Mouse (Mus musculus): ENCODE results near the gene Cpn2.

Cpn2 gene

DNA sequence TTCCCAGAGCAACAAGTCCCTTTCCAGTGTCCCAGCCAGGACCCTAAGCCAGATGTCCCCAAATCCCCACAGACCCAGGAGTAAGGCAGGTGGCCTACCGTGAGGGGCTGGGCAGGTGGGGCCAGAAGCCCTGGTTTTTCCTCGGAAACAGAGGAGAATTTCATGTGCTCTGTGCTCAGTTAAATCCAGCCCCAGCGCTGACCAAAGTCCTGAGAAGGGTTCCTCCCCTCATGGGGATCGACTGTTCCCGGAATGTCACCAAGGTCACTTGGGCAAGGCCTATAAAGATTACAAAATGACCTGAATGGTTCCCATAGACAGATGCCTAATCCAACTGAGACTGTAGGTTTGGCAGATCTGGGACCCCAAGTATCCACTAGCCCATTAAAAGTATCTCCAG lies at the start of gene Cpn2:
Gene Cpn2, minus strand, starts transcription at position 141 of the 400 bp plus-strand sequence.
- no peak for DNase-seq (ENCODE audit: extremely low spot score, low spot score)

GRCm38 (mm10) chr16:30314236-30314635 lies 46.9 kb upstream of the Cpn2 start:
- DNase-seq (ENCODE audit: extremely low spot score, low spot score): no peak

- DNase-seq (ENCODE audit: extremely low spot score, low spot score): no peak
Observed at GRCm38 (mm10) chr16:30310647-30311046, 43.3 kb upstream of the Cpn2 start, which contains the start of gene Gp5. Gene Gp5 (minus strand): TSS chr16:30310779.

DNA sequence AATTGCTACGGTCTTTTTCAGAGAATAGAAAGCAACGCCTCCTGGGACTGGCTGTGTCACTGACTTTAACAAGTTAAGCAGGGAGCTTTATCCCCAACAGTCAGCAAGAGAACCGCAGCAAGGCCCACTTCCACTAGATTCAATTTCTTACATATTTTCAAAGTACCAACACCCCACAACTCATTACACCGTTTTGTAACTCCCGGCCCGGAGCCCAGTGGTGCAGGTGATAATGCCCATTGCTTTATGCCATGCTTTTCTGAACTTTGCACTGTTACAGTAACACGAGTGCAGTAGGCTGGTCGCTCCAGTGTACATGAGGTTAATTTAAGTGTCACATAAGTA lies 42.8 kb upstream of the Cpn2 start:
- no peak for DNase-seq (ENCODE audit: extremely low spot score, low spot score)

DNA sequence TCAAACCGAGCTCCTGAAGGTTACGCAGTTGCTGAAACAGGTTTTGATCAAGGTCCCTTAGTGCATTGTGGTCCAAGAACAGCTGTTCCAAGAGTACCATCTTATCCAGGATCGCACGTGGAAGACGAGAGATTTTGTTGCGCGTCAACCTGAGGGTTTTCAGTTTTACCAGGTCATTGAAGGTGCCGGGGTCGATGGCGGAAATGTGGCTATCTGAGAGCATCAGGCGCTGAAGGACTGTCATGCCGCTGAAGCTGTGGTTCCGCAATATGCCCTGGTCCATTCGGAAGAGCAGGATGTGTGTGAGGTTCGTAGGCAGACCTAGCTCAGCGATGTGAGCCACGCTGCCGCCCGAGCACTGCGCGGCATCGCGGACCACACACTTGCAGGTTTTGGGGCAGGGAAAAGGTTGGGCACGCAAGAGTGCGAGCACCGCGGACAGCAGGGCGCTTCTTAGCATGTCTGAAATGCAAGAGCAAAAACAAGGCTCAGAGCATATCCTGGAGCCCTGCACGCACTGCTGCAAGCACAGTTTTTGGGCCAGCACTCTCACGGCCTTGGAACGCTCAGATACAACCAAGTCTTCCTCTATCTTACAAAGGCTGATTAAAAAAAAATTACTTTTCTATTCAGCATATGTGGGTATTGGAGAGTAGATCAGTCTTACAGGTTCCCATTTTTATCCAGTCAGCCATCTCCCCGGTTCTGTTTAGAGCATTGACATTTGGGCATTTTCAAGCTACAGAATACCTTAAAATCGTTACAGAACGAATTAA lies 42.3 kb upstream of the Cpn2 start:
- peak; percentile 54 for DNase-seq (ENCODE audit: extremely low spot score, low spot score)

DNA sequence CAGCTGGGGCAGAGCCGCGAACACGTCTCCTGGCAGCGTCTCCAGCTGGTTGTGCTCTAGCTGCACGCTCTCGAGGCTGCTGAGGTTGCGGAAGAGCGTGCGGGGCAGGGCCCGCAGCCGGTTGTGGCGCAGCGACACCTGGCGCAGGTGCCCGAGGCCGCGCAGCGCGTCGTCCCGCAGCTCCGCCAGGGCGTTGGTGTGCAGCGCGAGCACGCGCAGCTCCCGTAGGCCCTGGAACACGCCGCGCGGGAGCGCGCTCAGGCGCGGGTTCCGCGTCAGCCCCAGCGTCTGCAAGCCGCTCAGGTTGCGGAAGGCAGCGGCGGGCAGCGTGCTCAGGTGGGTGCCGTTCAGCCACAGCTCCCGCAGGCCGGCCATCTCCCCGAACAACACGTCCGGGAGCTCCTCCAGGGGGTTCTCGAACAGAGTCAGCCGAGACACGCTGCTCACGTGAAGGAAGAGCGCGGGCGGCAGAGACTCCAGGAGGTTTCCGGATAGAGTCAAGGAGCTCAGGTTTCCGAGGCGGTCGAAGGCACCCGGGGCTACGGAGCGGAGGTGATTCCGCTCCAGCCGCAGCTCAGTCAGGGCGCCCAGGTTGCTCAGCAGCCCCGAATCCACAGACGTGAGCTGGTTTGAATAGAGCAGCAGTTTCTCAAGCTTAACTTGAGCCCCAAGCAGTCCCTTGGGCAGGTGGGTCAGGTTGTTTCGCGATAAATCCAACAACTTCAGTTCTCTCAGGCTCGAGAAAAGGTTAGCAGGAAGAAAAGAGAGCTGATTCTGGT lies 41.5 kb upstream of the Cpn2 start:
- DNase-seq (ENCODE audit: extremely low spot score, low spot score): peak; percentile 57

- peak; percentile 57 for DNase-seq (ENCODE audit: extremely low spot score, low spot score)
Observed at GRCm38 (mm10) chr16:30307961-30308615, 40.8 kb upstream of the Cpn2 start.

DNA sequence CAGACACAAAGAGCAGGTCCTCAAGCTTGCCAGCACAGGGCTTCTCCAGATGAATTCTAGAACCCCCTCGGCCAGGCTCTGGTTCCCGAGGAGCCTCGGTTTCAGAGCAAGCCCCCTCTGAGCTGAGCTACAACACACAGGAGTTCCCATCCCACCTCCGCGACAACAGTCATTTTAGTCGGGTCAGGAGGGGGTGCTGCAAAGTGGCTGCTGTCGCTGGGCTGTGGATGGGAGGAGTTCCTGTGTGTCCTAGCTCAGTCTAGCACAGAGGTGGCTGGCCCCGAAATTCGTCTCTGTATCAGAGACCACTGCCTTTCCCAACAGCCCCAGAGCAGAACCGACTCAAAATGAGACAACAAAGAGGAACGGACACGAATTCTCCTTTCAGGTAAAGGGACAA lies 40.0 kb upstream of the Cpn2 start:
- DNase-seq (ENCODE audit: extremely low spot score, low spot score): no peak

DNA sequence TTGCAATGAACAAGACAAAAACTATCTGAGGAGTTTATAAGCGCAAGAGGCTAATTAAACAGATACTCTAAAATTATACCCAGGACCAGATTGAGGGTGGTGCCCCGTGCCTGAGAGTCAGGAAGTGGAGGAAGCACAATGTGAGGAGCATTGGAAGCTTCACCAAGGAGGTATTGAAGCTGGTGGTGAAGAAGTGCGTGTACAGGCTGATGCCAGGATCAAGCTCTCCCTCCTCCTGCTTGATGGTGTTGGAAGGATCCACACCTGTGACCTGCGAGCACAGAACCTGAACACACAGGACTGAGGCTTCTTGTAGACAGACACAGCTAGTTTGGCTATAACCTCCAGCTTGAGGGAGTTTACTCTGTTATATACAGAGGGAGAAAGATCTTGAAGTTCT lies 38.8 kb upstream of the Cpn2 start:
- DNase-seq (ENCODE audit: extremely low spot score, low spot score): no peak

GRCm38 (mm10) chr16:30304236-30304635 lies 36.9 kb upstream of the Cpn2 start:
- DNase-seq (ENCODE audit: extremely low spot score, low spot score): no peak

DNA sequence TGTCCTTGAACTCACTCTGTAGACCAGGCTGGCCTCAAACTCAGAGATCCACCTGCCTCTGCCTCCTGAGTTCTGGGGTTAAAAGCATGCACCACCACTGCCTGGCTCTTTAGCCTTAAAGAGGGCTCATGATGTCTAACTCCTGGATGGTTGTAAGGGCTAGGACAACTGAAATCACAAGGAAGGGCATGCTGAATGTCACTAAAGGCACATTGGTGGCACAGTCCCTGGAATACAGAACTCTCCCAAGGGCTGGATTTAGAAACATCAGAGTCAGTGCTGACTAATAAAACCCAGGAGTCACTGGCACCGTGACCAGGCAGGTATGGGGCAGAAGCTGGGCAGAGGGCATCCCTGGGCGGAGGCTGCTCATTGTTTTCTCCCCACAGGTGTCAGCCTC lies 36.1 kb upstream of the Cpn2 start:
- DNase-seq (ENCODE audit: extremely low spot score, low spot score): no peak

GRCm38 (mm10) chr16:30302686-30303085 lies 35.4 kb upstream of the Cpn2 start:
- DNase-seq (ENCODE audit: extremely low spot score, low spot score): no peak

GRCm38 (mm10) chr16:30299711-30300277 lies 32.5 kb upstream of the Cpn2 start:
- no peak for DNase-seq (ENCODE audit: extremely low spot score, low spot score)

DNA sequence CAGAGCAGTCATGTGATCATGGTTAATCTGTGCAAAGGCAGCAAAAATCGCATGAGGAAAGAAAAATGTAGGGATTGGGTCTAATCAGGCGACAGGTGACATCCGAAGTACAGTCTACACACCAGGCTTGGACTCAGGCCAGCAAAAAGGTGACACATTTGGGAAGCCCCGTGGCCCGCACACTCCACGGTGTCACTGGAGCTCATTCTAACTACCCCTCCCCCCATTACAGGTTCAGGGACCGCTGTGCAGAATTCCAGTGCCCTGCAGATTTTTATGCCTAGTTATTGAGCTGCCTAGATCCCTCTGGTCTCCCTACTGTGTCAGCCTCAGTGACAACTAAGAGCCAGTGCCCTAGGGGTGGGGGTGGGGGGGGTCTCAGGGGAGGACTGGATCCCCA lies 30.2 kb upstream of the Cpn2 start:
- DNase-seq (ENCODE audit: extremely low spot score, low spot score): no peak

GRCm38 (mm10) chr16:30296601-30297275 lies 29.4 kb upstream of the Cpn2 start:
- DNase-seq (ENCODE audit: extremely low spot score, low spot score): no peak

- no peak for DNase-seq (ENCODE audit: extremely low spot score, low spot score)
Observed at GRCm38 (mm10) chr16:30295106-30295505, 27.8 kb upstream of the Cpn2 start.

DNA sequence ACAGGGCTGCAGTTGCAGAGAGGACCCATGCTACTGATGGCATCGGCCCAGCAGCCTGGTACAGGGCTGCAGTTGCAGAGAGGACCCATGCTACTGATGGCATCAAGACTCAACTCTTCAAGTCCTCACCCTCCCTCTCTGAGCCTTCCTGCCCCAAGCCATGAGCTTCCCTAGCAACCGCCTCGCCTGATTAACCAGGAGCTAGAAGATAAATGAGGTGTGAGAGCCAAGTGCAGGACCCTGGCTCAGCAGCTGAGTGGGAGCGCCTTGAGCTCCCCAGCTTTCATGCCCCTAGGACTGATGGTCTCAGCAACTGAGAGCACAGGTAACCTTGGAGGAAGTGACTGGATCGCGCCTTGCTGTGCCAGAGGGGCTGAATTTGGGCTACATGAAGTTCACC lies 23.1 kb upstream of the Cpn2 start:
- no peak for DNase-seq (ENCODE audit: extremely low spot score, low spot score)

DNA sequence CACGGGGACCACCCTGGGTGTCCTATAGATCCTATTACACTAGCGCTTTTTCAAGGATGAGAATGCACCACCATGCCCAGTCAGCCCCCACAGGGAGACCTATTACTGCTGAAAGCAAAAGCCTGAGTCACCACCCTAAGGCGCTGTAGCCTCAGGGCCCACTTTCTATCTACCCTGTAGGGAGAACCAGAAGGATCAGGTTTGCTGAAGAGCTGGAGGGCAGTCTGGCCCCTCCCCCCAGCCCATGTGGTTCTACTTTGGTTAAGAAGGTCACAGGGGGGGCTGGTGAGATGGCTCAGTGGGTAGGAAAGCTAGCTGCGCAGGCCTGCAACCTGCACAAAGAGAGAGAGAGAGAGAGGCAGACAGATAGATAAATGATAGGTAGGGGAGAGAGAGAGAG lies 18.4 kb upstream of the Cpn2 start:
- peak; percentile 23 for DNase-seq (ENCODE audit: extremely low spot score, low spot score)

DNA sequence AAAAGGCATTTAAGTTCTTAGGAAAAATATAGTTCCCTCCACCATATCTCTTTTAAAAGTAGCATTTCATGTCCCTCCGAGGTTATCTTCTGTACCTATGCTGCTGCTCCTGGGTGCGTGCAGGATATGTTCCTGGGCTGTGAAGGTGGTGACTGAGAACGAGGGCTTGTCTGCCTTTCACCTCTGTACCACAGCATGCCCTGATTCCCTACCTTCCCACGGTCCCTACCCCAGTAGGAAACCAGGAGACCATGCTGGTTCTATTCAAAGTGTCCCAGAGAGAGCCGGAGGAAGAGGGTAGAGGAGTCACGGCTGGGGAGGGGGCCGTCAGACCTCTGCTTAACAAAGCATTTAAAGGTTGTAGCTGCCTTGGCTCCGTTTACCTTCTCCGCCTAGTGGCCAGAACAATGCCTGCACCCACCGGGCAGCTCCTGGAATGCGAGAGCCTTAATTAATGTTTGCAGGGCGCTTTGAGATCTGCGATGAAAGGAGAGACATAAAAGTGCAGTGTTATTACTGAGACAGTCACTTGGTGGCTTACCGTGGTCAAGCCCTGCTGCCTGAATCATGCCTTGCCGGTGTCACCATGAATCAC lies 16.5 kb upstream of the Cpn2 start:
- DNase-seq (ENCODE audit: extremely low spot score, low spot score): peak; percentile 82

- peak; percentile 55 for DNase-seq (ENCODE audit: extremely low spot score, low spot score)
Observed at GRCm38 (mm10) chr16:30282844-30283495, 15.7 kb upstream of the Cpn2 start, which contains the start of gene Lrrc15. Gene Lrrc15 (minus strand): TSS chr16:30283256.
